Mouse (Mus musculus): Measurements from ENCODE around the gene Zfp653. TPM values are rescaled to one million over a fixed set of nuclear protein-coding genes. Genes with fewer than 3 reads are reported as not detected.

Gene Zfp653
- polyA plus RNA-seq (2016; fragmentation: Nextera tagmentation; extraction: Ambion mirVana): 10.0 and 11.3 TPM in 2 replicates

GRCm38 (mm10) chr9:22070791-22071573 lies at the start of gene Zfp653, which contains the start of gene Gm49318:
TSS of gene Zfp653 (minus strand) at chr9:22071376.
TSS of gene Gm49318 (minus strand) at chr9:22071259.
- WGBS: under 1% methylated on average over 87 of the region's 87 CpGs
- peak within 1 kb of the TSS; percentile 92 for H3K4me3 ChIP-seq
- H3K9me3 ChIP-seq: no peaks in the 10 kb centered on the region
- peak; percentile 95 for DNase-seq (ENCODE audit: extremely low spot score, low spot score)
- H3K27ac ChIP-seq: peak within 1 kb of the TSS; percentile 100
- H3K36me3 ChIP-seq (replicated peaks): peaks cover 63% of the 10 kb centered on the region
- H3K27me3 ChIP-seq (ENCODE audit: poor library complexity, severe bottlenecking): no peaks in the 10 kb centered on the region
- peaks cover 23% of the 10 kb centered on the region for H3K4me1 ChIP-seq

GRCm38 (mm10) chr9:22119543-22119942 lies 48.4 kb upstream of the Zfp653 start:
- H3K27me3 ChIP-seq (ENCODE audit: poor library complexity, severe bottlenecking): no peaks in the 10 kb centered on the region
- 93% methylated on average over 4 of the region's 4 CpGs for WGBS
- no peak for DNase-seq (ENCODE audit: extremely low spot score, low spot score)
- no peak overlapping the region for H3K27ac ChIP-seq
- H3K4me1 ChIP-seq: peaks cover 22% of the 10 kb centered on the region
- no peak overlapping the region for H3K4me3 ChIP-seq
- H3K36me3 ChIP-seq (replicated peaks): peaks cover 3% of the 10 kb centered on the region; the same call in 1 of the 2 replicates
- no peaks in the 10 kb centered on the region for H3K9me3 ChIP-seq

GRCm38 (mm10) chr9:22117754-22118456 lies 46.7 kb upstream of the Zfp653 start:
- 46% methylated on average over 10 of the region's 10 CpGs for WGBS
- Histone ChIP-seq H3K4me3 (peak overlapping the region; percentile 88), H3K27ac (peak overlapping the region; percentile 90), H3K27me3 (ENCODE audit: poor library complexity, severe bottlenecking) (no peaks in the 10 kb centered on the region), H3K4me1 (peaks cover 22% of the 10 kb centered on the region), H3K36me3 (replicated peaks) (peaks cover 17% of the 10 kb centered on the region), H3K9me3 (no peaks in the 10 kb centered on the region)
- DNase-seq (ENCODE audit: extremely low spot score, low spot score): no peak

GRCm38 (mm10) chr9:22116740-22117426 lies 45.7 kb upstream of the Zfp653 start, which contains the start of gene Elof1:
TSS of gene Elof1 (minus strand) at chr9:22117172.
- Histone ChIP-seq H3K4me3 (peak within 1 kb of the TSS; percentile 88), H3K27ac (peak within 1 kb of the TSS; percentile 90), H3K27me3 (ENCODE audit: poor library complexity, severe bottlenecking) (no peaks in the 10 kb centered on the region), H3K4me1 (peaks cover 22% of the 10 kb centered on the region), H3K36me3 (replicated peaks) (peaks cover 27% of the 10 kb centered on the region), H3K9me3 (no peaks in the 10 kb centered on the region)
- DNase-seq (ENCODE audit: extremely low spot score, low spot score): peak; percentile 96
- WGBS: under 1% methylated on average over 52 of the region's 52 CpGs

- no peak for DNase-seq (ENCODE audit: extremely low spot score, low spot score)
- Histone ChIP-seq H3K9me3 (no peaks in the 10 kb centered on the region), H3K27ac (peak overlapping the region; percentile 90)
Observed at GRCm38 (mm10) chr9:22116086-22116485, 44.9 kb upstream of the Zfp653 start.

GRCm38 (mm10) chr9:22115635-22116034 lies 44.5 kb upstream of the Zfp653 start:
- H3K36me3 ChIP-seq (replicated peaks): peaks cover 40% of the 10 kb centered on the region
- no peak for DNase-seq (ENCODE audit: extremely low spot score, low spot score)
- no peaks in the 10 kb centered on the region for H3K9me3 ChIP-seq
- WGBS: 92% methylated on average over 4 of the region's 4 CpGs
- H3K27ac ChIP-seq: 0 out of 2 replicates have a peak overlapping the region, but pooled peaks have one; percentile 90
- H3K4me1 ChIP-seq: peaks cover 22% of the 10 kb centered on the region
- H3K27me3 ChIP-seq (ENCODE audit: poor library complexity, severe bottlenecking): no peaks in the 10 kb centered on the region
- peak overlapping the region; percentile 88 for H3K4me3 ChIP-seq

More at GRCm38 (mm10) chr9:22116086-22116485, 44.9 kb upstream of the Zfp653 start:
- Histone ChIP-seq H3K4me3 (peak overlapping the region; percentile 88), H3K4me1 (peaks cover 22% of the 10 kb centered on the region), H3K36me3 (replicated peaks) (peaks cover 35% of the 10 kb centered on the region), H3K27me3 (ENCODE audit: poor library complexity, severe bottlenecking) (no peaks in the 10 kb centered on the region)
- 42% methylated on average over 15 of the region's 15 CpGs for WGBS

- DNase-seq (ENCODE audit: extremely low spot score, low spot score): no peak
- no peak overlapping the region for H3K4me3 ChIP-seq
- H3K9me3 ChIP-seq: no peaks in the 10 kb centered on the region; the same call in 1 of the 2 replicates
- no peak overlapping the region for H3K27ac ChIP-seq
- peaks cover 47% of the 10 kb centered on the region for H3K36me3 ChIP-seq (replicated peaks)
- 93% methylated on average over 9 of the region's 9 CpGs for WGBS
- H3K4me1 ChIP-seq: no peaks in the 10 kb centered on the region
- no peaks in the 10 kb centered on the region for H3K27me3 ChIP-seq (ENCODE audit: poor library complexity, severe bottlenecking)
Observed at GRCm38 (mm10) chr9:22108194-22108593, 37.0 kb upstream of the Zfp653 start.

GRCm38 (mm10) chr9:22099922-22100321 lies 28.7 kb upstream of the Zfp653 start:
- Histone ChIP-seq H3K27me3 (ENCODE audit: poor library complexity, severe bottlenecking) (peaks cover 61% of the 10 kb centered on the region), H3K9me3 (no peaks in the 10 kb centered on the region), H3K4me1 (peaks cover 19% of the 10 kb centered on the region), H3K4me3 (no peak overlapping the region), H3K27ac (no peak overlapping the region), H3K36me3 (replicated peaks) (no peaks in the 10 kb centered on the region)
- 6% methylated on average over 18 of the region's 18 CpGs for WGBS
- no peak for DNase-seq (ENCODE audit: extremely low spot score, low spot score)

GRCm38 (mm10) chr9:22098993-22099696 lies 28.0 kb upstream of the Zfp653 start, which contains the start of gene Cnn1:
TSS of gene Cnn1 (plus strand) at chr9:22099216.
- Histone ChIP-seq H3K36me3 (replicated peaks) (no peaks in the 10 kb centered on the region), H3K4me1 (peaks cover 19% of the 10 kb centered on the region), H3K9me3 (no peaks in the 10 kb centered on the region), H3K27me3 (ENCODE audit: poor library complexity, severe bottlenecking) (peaks cover 66% of the 10 kb centered on the region), H3K27ac (no peak within 1 kb of the TSS), H3K4me3 (no peak within 1 kb of the TSS; the same call in 1 of the 2 replicates)
- 8% methylated on average over 14 of the region's 14 CpGs for WGBS
- no peak for DNase-seq (ENCODE audit: extremely low spot score, low spot score)

GRCm38 (mm10) chr9:22095854-22096307 lies 24.7 kb upstream of the Zfp653 start:
- Histone ChIP-seq H3K36me3 (replicated peaks) (no peaks in the 10 kb centered on the region), H3K4me3 (peak overlapping the region; percentile 55), H3K27ac (peak overlapping the region; percentile 86), H3K4me1 (peaks cover 19% of the 10 kb centered on the region), H3K27me3 (ENCODE audit: poor library complexity, severe bottlenecking) (peaks cover 61% of the 10 kb centered on the region), H3K9me3 (no peaks in the 10 kb centered on the region)
- WGBS: 5% methylated on average over 24 of the region's 24 CpGs
- peak; percentile 78 for DNase-seq (ENCODE audit: extremely low spot score, low spot score)

- WGBS: 90% methylated on average over 6 of the region's 6 CpGs
- Histone ChIP-seq H3K36me3 (replicated peaks) (no peaks in the 10 kb centered on the region), H3K27me3 (ENCODE audit: poor library complexity, severe bottlenecking) (peaks cover 30% of the 10 kb centered on the region)
Observed at GRCm38 (mm10) chr9:22092746-22093145, 21.6 kb upstream of the Zfp653 start.

GRCm38 (mm10) chr9:22089986-22090385 lies 18.8 kb upstream of the Zfp653 start:
- no peaks in the 10 kb centered on the region for H3K36me3 ChIP-seq (replicated peaks)
- 90% methylated on average over 7 of the region's 7 CpGs for WGBS
- H3K27ac ChIP-seq: no peak overlapping the region
- H3K9me3 ChIP-seq: no peaks in the 10 kb centered on the region
- no peak for DNase-seq (ENCODE audit: extremely low spot score, low spot score)
- peaks cover 7% of the 10 kb centered on the region for H3K4me1 ChIP-seq
- H3K27me3 ChIP-seq (ENCODE audit: poor library complexity, severe bottlenecking): peaks cover 11% of the 10 kb centered on the region
- H3K4me3 ChIP-seq: no peak overlapping the region

More at GRCm38 (mm10) chr9:22092746-22093145, 21.6 kb upstream of the Zfp653 start:
- DNase-seq (ENCODE audit: extremely low spot score, low spot score): no peak
- H3K9me3 ChIP-seq: no peaks in the 10 kb centered on the region
- H3K4me1 ChIP-seq: peaks cover 7% of the 10 kb centered on the region; the same call in 1 of the 2 replicates
- no peak overlapping the region for H3K27ac ChIP-seq
- no peak overlapping the region for H3K4me3 ChIP-seq

Data from forebrain, embryonic 10.5 days (tissue).